Mouse (Mus musculus) erythroblast, embryonic 14.5 days (primary cell): ENCODE measurements around the gene Npas1.

ENCODE experiments used
- GATA1 ChIP-seq: IDR thresholded peaks from 2 replicates; pipeline ENCODE4 v1.6.1; 2012; ENCODE audit warnings: low read length, inconsistent platforms, mixed read lengths
- TAL1 ChIP-seq: IDR thresholded peaks from 3 replicates; pipeline ENCODE4 v1.6.1; 2012; ENCODE audit warnings: low read length, inconsistent platforms, mixed read lengths

DNA sequence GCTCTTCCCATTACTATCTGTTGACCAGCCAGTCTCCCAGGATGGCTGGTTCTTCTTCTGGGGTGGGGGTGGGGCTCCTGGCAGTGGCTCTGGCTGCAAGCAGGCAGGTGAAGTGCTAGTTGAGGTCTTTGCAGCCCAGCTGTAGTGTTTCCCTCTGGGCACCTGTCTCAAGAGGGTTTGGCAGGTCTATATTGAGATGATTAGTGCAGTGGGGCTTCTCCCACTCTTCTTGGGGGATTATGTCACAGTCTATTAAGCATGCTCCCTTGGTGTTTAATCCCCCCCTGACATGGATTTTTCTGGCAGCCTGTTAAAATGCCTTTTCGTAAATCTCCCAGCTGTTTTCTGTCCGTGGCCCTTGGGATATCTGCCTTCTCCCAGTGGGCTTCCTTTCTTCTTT is 64.6 kb downstream of the Npas1 start:
- no peak for TF ChIP-seq GATA1
- no peak for TF ChIP-seq TAL1
